Mouse (Mus musculus): ENCODE results near the gene Lig3. TPM values are rescaled to one million over a fixed set of nuclear protein-coding genes. Genes with fewer than 3 reads are reported as not detected.

Lig3 gene
- 26.4 and 30.6 TPM in 2 replicates for polyA plus RNA-seq (2015; fragmentation: Nextera tagmentation; extraction: Ambion mirVana)

DNA sequence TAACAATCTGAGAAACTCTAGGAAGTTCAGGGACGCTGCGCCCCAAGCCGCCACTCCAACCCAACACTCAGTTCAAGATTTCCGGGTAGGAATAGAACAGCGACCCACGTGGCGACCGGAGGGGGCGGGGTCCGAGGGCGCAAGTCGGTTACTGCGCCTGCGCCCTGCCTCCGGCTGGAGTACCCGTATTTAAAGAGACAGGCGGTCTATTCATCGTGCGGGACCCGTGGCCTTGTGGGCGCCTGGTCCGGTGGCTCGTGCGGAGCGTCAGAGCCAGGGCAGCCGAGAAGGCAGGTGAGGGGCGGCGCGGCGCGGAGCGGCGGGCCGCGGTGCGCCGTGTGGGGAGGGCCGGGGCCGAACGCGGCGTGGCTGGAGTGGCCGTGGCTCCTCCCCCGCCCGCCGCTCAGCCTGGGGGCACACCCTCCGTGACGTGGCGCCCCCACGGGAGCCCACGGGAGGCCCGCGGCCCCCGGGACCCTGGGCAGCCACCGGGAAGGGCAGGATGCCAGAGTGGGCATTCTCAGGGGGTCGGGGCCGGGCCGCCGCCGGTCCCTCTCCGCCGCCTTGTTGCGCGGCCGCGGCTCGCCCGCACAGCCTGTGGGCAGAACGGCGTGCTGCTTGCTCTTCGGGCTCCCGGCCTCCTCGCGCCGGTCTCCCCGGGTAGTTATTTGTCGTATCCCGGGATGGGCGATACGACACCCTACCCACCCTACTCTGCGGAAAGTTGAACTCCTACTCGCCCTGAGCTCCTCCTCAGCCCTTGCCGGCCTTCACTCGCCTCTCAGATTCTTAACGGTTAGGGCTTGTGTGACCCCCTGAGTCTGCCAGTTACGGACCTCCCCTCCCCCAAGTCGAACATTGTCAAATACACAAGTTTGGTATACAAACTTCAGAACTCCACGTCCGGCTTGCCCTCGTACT is at the start of gene Lig3:
Gene Lig3, plus strand, starts transcription at position 126 of the 921 bp plus-strand sequence.
- peaks cover 12% of the 10 kb centered on the region for H3K4me1 ChIP-seq
- WGBS: under 1% methylated on average over 75 of the region's 90 CpGs
- no peaks in the 10 kb centered on the region for H3K27me3 ChIP-seq
- H3K9ac ChIP-seq: peak within 1 kb of the TSS; percentile 94
- H3K9me3 ChIP-seq: no peaks in the 10 kb centered on the region
- peak; percentile 96 for ATAC-seq (ENCODE audit: insufficient number of reproducible peaks, low FRiP score, low TSS enrichment, low read depth)
- peak within 1 kb of the TSS; percentile 57 for H3K4me2 ChIP-seq
- H3K4me3 ChIP-seq: peak within 1 kb of the TSS; percentile 93
- peak within 1 kb of the TSS; percentile 99 for H3K27ac ChIP-seq
- peaks cover 27% of the 10 kb centered on the region for H3K36me3 ChIP-seq

- Histone ChIP-seq H3K36me3 (no peaks in the 10 kb centered on the region), H3K9me3 (no peaks in the 10 kb centered on the region), H3K27ac (no peak overlapping the region), H3K9ac (no peak overlapping the region), H3K4me1 (no peaks in the 10 kb centered on the region), H3K27me3 (no peaks in the 10 kb centered on the region), H3K4me3 (no peak overlapping the region), H3K4me2 (no peak overlapping the region)
- ATAC-seq (ENCODE audit: insufficient number of reproducible peaks, low FRiP score, low TSS enrichment, low read depth): no peak
These were observed 46.7 kb upstream of the Lig3 start for GRCm38 (mm10) chr11:82734227-82734626.

- H3K27ac ChIP-seq: no peak overlapping the region
- no peaks in the 10 kb centered on the region for H3K9me3 ChIP-seq
- H3K4me2 ChIP-seq: no peak overlapping the region
- H3K4me3 ChIP-seq: no peak overlapping the region
- no peaks in the 10 kb centered on the region for H3K27me3 ChIP-seq
- H3K36me3 ChIP-seq: no peaks in the 10 kb centered on the region
- no peak for ATAC-seq (ENCODE audit: insufficient number of reproducible peaks, low FRiP score, low TSS enrichment, low read depth)
- no peak overlapping the region for H3K9ac ChIP-seq
- H3K4me1 ChIP-seq: no peaks in the 10 kb centered on the region
These were observed 41.9 kb upstream of the Lig3 start for GRCm38 (mm10) chr11:82739006-82739405.

GRCm38 (mm10) chr11:82746138-82746537 is 34.8 kb upstream of the Lig3 start:
- H3K4me1 ChIP-seq: no peaks in the 10 kb centered on the region
- no peaks in the 10 kb centered on the region; the same call in 1 of the 2 replicates for H3K27me3 ChIP-seq
- H3K9me3 ChIP-seq: no peaks in the 10 kb centered on the region
- WGBS: 36% methylated on average over 6 of the region's 6 CpGs
- no peak overlapping the region for H3K4me3 ChIP-seq
- H3K9ac ChIP-seq: no peak overlapping the region
- H3K36me3 ChIP-seq: no peaks in the 10 kb centered on the region
- H3K27ac ChIP-seq: no peak overlapping the region
- no peak overlapping the region for H3K4me2 ChIP-seq
- ATAC-seq (ENCODE audit: insufficient number of reproducible peaks, low FRiP score, low TSS enrichment, low read depth): no peak

DNA sequence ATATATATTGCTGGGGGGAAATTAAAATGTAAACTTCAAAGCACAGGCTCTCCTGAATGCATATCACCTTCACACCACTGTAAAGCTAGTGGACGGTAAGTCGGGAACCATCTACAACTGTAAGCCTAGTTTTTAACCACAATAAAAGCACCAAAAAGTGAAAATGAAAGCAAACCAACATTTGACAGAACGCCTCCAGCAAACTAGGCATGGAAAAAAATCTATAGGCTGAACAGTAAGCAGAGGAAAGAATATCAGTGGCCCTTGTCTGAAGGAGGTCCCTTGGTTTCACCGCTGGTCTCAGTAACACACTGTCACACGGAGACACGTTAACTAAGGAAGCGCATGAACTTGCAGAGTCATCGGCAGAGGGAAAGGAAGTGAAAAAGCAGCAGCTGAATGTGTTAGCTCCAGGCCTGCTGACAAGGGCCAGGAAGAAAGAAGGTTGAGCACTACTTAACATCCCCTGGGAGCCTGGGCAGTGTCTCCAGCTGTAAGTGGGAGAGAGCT is 34.0 kb upstream of the Lig3 start:
- Histone ChIP-seq H3K4me3 (no peak overlapping the region), H3K27ac (no peak overlapping the region), H3K27me3 (no peaks in the 10 kb centered on the region; the same call in 1 of the 2 replicates), H3K9ac (no peak overlapping the region), H3K4me2 (no peak overlapping the region), H3K4me1 (no peaks in the 10 kb centered on the region), H3K36me3 (no peaks in the 10 kb centered on the region), H3K9me3 (no peaks in the 10 kb centered on the region)
- WGBS: 75% methylated on average over 8 of the region's 8 CpGs
- no peak for ATAC-seq (ENCODE audit: insufficient number of reproducible peaks, low FRiP score, low TSS enrichment, low read depth)

DNA sequence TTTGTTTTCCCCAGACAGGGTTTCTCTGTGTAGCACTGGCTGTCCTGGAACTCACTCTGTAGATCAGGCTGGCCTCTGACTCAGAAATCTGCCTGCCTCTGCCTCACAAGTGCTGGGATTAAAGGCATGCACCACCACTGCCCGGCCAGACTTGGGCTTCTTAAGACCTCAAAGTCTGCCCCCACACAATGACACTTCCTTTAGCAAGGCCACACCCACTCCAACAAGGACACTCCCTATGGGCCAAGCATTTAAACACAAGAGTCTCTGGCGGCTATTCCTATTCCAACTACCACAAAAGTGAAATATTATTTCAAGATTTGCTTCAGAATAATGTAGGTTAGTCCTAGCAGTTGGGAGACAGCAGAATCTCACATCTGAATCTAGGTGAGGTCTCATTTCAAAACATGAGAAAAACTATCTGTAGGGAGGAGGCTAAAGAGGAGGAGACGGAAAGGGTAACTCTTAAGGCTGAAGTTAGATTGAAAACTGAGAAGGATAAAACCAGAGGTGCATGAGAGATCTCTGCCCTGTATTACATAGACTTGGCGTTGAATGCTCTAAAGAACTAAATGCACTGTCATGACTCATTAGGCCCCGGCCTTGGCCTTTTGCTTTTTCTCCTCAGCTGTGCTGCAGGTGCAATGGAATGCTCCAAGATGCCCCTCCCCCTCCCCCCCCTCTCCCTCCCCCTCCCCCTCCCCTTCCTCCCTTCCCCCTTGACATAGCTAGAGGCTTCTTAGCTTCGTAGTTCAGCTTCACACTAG is 28.4 kb upstream of the Lig3 start:
- ATAC-seq (ENCODE audit: insufficient number of reproducible peaks, low FRiP score, low TSS enrichment, low read depth): no peak
- no peaks in the 10 kb centered on the region for H3K4me1 ChIP-seq
- H3K4me2 ChIP-seq: no peak overlapping the region
- WGBS: 61% methylated on average over 6 of the region's 6 CpGs
- H3K9me3 ChIP-seq: no peaks in the 10 kb centered on the region
- no peak overlapping the region for H3K9ac ChIP-seq
- H3K27ac ChIP-seq: no peak overlapping the region
- H3K27me3 ChIP-seq: no peaks in the 10 kb centered on the region
- no peaks in the 10 kb centered on the region for H3K36me3 ChIP-seq
- H3K4me3 ChIP-seq: no peak overlapping the region

DNA sequence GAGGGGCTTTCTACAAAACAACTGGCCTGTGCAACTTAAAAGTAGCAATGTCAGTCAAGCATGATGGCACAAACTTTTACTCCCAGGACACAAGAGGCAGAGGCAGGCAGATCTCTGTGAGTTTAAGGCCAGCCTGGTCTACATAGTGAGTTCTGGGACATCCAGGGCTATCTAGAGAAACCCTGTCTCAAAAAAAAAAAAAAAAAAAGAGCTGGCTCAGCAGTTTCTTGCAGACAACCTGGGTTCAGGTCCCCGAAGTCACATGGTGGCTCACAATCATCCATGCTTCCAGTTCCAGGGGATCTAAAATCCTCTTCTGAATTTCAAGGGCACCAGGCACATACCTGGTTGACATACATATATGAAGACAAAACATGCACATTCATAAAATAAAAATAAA is 25.0 kb upstream of the Lig3 start:
- H3K4me2 ChIP-seq: no peak overlapping the region
- no peaks in the 10 kb centered on the region for H3K27me3 ChIP-seq
- 84% methylated on average over 1 of the region's 1 CpGs for WGBS
- H3K36me3 ChIP-seq: no peaks in the 10 kb centered on the region
- no peaks in the 10 kb centered on the region for H3K9me3 ChIP-seq
- H3K4me1 ChIP-seq: no peaks in the 10 kb centered on the region
- H3K9ac ChIP-seq: no peak overlapping the region
- no peak for ATAC-seq (ENCODE audit: insufficient number of reproducible peaks, low FRiP score, low TSS enrichment, low read depth)
- no peak overlapping the region for H3K4me3 ChIP-seq
- no peak overlapping the region for H3K27ac ChIP-seq

DNA sequence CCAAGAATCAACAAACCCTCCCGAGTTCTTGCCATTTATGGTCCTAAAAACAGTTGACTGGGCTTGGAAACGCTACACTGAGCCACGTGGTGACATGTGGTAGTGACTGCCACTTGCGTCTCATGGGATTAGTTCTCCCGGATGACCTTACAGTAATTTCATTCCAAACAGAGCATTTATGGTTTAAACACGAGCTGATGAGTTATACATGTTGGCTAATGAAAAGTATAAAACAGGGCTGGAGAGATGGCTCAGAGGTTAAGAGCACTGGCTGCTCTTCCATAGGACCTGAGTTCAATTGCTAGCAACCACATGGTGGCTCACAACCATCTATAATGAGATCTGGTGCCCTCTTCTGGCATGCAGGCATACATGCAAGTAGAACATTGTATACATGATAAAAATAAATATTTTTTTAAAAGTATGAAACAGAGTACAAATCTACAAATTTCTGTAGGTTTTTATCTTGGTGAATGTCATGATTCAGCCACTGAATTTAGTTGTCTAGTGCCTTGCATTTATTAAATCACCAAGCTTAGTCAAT is 18.6 kb upstream of the Lig3 start:
- Histone ChIP-seq H3K27me3 (no peaks in the 10 kb centered on the region), H3K4me1 (peaks cover 22% of the 10 kb centered on the region), H3K4me2 (no peak overlapping the region), H3K36me3 (no peaks in the 10 kb centered on the region), H3K9me3 (no peaks in the 10 kb centered on the region), H3K9ac (no peak overlapping the region), H3K27ac (no peak overlapping the region), H3K4me3 (no peak overlapping the region)
- ATAC-seq (ENCODE audit: insufficient number of reproducible peaks, low FRiP score, low TSS enrichment, low read depth): no peak
- 83% methylated on average over 6 of the region's 6 CpGs for WGBS

GRCm38 (mm10) chr11:82763261-82763660 is 17.6 kb upstream of the Lig3 start:
- H3K9ac ChIP-seq: no peak overlapping the region
- no peak for ATAC-seq (ENCODE audit: insufficient number of reproducible peaks, low FRiP score, low TSS enrichment, low read depth)
- H3K4me2 ChIP-seq: peak overlapping the region; percentile 79
- peak overlapping the region; percentile 94 for H3K4me3 ChIP-seq
- no peaks in the 10 kb centered on the region for H3K27me3 ChIP-seq
- H3K27ac ChIP-seq: peak overlapping the region; percentile 97
- H3K9me3 ChIP-seq: no peaks in the 10 kb centered on the region
- no peaks in the 10 kb centered on the region for H3K36me3 ChIP-seq
- H3K4me1 ChIP-seq: peaks cover 22% of the 10 kb centered on the region
- WGBS: 3% methylated on average over 4 of the region's 4 CpGs

DNA sequence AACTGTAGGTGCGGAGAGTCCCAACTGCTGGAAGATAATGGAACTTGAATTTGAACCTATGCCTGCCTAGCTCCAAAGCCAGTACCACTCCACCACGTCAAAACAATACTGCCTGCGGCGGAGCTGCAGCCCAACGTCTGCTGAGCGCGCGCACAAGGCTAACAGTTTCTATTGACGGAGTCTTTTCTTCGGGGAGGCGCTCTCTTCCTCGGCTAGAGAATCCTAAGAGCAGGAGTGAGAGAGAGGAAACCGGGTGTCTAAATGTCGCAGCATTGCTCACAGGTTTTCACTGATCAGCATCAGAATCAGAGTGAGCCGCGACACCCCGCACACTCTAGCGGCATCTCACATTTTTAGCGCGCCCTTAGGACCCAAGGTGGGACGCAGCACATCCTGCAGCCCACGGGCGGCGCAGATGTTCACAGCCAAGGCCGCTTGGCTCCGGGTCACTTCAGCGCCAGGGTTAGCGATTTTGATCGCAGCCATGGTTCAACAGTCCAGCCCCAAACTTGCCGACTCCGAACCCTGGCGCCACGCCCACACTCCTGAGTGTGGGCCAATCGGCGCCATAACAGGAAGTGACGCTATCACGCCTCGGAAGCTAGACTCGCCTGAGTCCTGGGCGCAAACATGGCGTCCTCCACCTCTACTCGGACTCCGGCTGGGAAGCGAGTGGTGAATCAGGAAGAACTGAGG is 17.0 kb upstream of the Lig3 start, which contains the start of the genes Cct6b and Zfp830:
Gene Cct6b, minus strand, starts transcription at position 580 of the 696 bp plus-strand sequence.
Gene Zfp830, plus strand, starts transcription at position 604 of the 696 bp plus-strand sequence.
- peak within 1 kb of the TSS; percentile 79 for H3K4me2 ChIP-seq
- H3K27me3 ChIP-seq: no peaks in the 10 kb centered on the region
- H3K4me1 ChIP-seq: peaks cover 22% of the 10 kb centered on the region
- under 1% methylated on average over 44 of the region's 44 CpGs for WGBS
- ATAC-seq (ENCODE audit: insufficient number of reproducible peaks, low FRiP score, low TSS enrichment, low read depth): peak; percentile 95
- peak within 1 kb of the TSS; percentile 94 for H3K4me3 ChIP-seq
- H3K36me3 ChIP-seq: peaks cover 3% of the 10 kb centered on the region; the same call in 1 of the 2 replicates
- H3K9ac ChIP-seq: peak within 1 kb of the TSS; percentile 82
- H3K27ac ChIP-seq: peak within 1 kb of the TSS; percentile 97
- H3K9me3 ChIP-seq: no peaks in the 10 kb centered on the region

DNA sequence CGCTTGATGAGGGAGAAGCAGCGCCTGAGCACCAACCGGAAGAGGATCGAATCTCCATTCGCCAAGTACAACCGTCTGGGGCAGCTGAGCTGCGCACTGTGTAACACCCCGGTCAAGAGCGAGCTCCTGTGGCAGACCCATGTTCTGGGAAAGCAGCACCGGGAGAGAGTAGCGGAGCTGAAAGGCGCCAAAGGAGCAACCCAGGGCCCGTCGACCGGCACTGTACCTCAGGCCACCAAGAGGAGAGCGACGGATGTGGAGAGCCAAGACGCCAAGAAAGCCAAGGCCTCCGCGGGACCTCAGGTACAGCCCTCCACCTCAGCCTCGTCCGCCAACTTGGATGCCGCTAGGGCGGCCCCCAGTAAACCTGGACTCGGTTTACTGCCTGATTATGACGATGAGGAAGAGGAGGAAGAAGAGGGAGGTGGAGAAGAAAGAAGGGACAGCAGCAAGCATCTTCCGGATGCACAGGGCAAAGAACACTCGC is 16.4 kb upstream of the Lig3 start:
- H3K36me3 ChIP-seq: peaks cover 7% of the 10 kb centered on the region; the same call in 1 of the 2 replicates
- peak overlapping the region; percentile 82 for H3K9ac ChIP-seq
- H3K27ac ChIP-seq: peak overlapping the region; percentile 97
- peaks cover 22% of the 10 kb centered on the region for H3K4me1 ChIP-seq
- under 1% methylated on average over 28 of the region's 28 CpGs for WGBS
- no peaks in the 10 kb centered on the region for H3K27me3 ChIP-seq
- H3K4me3 ChIP-seq: peak overlapping the region; percentile 94
- peak; percentile 74; the same call in 1 of the 2 replicates for ATAC-seq (ENCODE audit: insufficient number of reproducible peaks, low FRiP score, low TSS enrichment, low read depth)
- no peaks in the 10 kb centered on the region for H3K9me3 ChIP-seq
- H3K4me2 ChIP-seq: peak overlapping the region; percentile 79

All from limb, embryonic 15.5 days (tissue).